Mouse (Mus musculus) heart, adult 8-10 months (tissue): ENCODE data around the gene Slc7a14. TPM values are rescaled to one million over a fixed set of nuclear protein-coding genes. Genes with fewer than 3 reads are reported as not detected.
"Not testable (repeated sequence)": the region's sequence is repeated elsewhere in the genome, so short reads cannot be mapped to it uniquely, and the experiment has no call there.

Experiments
- DNase-seq: peaks from one replicate; pipeline ENCODE4 v3.0.0; 2022; ENCODE audit warnings: low spot score
- total RNA-seq, 4 experiments: library from RNA; stranded (reverse); gene quantifications; 2 replicates each; pipeline ENCODE4 v1.2.4; 2022

Gene Slc7a14
- under 1 TPM in 3 of 4 experiments, not detected in 1; 0.08 to 0.22 (median 0.09) TPM for total RNA-seq

DNA sequence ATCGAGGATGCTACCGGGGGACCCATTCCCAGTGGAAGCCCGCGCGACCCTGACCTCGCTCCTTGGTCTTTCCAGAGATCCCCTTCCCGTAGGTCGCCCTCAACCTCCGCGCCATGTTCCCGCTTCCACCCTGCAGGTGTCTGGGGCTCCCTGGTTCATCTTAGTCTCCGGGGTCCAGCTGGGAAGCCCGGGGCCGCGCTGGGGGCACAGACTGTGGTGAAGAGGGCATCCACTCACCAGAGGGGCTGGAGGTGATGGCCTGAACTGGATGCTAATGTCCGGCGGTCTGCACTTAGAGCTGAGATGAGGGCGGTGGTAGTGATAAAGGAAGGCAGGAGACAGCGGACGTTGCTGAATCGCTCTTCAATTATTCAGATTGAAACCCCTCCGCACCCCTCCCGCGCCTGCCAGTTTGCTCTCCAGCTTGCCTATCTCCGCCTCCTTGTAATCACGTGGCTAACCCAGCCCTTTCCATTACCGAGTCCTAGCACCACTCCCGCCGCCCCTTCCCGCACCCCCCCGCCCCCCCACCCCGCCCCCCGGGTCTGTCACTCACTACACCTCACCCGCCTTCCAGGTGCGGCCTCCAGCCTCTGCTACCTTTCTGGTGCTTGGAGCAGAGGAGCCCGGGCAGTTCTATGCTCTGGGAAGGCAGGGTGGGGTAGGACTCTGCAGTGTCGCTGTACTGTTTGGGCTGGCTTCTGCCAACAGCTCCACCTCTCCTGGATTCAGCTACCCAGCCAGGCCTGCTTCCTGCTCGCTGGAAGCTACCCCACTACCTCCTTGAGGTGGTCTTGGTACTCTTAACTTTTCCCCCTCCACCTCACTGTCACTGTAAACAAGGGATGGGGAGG, at the start of gene Slc7a14:
TSS of gene Slc7a14 (minus strand) at position 445 of the 854 bp plus-strand sequence.
- no peak for DNase-seq

DNA sequence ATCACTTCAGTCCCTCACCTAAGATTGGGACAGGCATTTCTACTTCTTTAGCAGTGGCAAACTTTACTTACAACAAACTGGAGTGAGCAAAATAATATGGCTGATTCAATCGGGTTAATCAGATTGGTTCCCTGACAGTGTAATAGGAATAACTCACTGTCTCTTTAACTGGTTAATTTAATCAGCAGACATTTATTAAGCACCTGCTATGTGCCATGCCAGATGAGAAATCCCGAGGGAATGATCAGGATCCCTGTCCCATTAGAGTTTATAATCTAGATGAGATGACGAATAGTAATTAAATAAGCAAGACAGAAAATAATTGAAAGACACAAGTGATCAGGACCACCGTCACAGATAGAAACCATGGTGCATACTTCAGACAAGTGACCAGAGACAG, 36.4 kb upstream of the Slc7a14 start:
- no peak for DNase-seq

DNA sequence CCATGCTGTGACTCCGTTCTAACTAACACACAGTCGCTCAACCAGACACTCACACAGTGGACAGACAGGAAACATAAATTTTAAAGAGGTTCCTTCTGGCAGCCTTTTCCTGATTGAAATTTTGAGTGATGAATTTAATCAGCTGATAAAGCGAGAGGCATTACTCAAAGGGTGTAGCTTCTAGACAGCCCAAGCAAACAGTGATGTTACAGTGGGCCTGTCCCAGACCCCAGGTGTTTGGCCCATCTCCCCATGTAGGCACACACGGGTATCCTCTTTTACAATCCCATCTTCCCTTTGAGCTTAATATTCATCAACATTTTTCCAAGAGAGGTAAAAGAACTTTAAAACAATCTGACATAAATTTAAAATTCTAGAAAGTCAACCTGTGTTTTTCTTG, 35.6 kb upstream of the Slc7a14 start:
- no peak for DNase-seq

- no peak for DNase-seq
Observed at GRCm38 (mm10) chr3:31339236-31339635, 29.1 kb upstream of the Slc7a14 start.

- no peak for DNase-seq
Observed at GRCm38 (mm10) chr3:31328237-31328836, 18.2 kb upstream of the Slc7a14 start.

DNA sequence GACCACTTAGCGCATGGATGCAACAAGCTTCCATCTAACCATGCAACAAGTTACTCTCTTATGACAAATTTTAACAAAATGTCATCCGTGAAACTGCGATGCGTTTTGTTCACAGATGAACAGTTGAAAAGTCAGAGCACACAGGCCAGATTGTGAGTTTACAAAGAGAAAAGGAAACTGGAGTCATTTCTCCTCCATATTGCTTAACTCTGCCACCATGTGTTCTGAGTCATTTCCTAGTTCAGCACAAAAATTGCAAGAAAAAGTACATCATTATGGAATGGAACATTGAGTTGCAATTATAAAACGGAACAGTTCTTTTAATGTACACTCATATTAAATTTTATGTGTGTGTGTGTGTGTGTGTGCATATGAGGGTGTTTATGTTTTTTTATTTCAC, 17.6 kb upstream of the Slc7a14 start:
- no peak for DNase-seq

DNA sequence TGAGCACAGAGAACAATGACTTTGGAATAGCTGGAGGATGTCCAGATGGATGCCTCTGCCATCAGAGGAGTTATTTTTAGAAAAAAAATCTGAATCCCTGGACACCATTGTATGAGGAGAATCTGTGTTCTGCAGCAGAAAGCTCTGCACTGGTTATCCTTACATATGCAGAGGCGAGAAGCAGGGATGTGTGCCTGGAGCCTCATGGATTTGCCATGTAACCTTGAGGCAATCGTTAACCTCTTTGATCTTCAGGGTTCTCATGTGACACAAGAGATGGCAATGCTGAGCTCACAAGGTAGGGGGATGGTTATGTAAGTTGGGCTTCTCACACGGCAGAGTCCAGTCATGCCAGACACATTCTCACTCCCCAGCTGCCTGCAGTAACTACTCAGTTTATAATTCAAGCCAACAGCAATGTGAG, 14.1 kb upstream of the Slc7a14 start:
- DNase-seq = peak; percentile 9

DNA sequence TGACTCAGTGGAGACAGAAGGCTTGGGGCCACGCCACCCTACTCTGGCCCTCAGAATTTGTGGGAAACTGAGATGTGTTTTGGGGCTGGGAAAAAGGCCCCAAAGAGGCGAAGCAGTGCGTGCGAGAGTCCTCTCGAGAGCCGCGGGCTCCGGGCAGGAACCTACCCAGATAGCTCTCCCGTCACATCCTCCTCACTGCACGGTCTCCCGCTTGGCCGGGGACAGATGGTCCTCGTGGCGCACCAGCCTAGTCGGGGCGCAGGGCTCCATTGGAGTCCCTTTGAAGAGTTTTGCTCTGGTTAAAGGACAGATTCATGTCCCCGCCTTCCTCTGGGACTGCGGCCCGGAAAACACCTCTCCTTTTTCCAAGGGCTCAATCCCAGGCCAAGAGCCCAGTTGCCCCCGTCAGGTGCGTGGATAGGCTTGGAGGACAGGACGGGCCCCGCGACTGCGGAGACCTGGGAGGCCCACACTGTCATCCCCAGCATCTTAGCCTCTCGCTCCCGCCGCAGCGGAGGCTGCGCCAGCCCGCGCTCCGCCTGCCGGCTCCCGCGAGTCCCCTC, 726 bp downstream of the Slc7a14 start:
- DNase-seq = no peak

DNA sequence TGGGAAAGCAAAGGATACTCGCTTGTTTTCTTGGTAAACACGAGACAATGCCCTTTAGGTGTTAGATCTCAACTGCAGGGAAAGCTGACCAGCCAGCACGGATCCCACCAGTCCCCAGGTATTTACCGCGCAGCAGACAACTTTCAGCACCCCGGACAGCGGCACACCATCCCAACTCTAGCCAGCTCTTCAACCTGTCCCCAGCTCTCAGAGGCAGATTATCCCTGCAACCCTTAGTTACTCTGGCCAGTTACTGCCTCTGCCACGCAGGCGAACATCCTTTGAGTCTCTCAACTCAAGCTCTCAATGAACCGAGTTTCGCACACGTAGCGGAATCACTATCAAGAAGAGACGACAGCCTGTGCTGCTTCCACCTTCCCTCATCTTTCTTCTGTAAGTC, 1.3 kb downstream of the Slc7a14 start:
- DNase-seq = no peak

DNA sequence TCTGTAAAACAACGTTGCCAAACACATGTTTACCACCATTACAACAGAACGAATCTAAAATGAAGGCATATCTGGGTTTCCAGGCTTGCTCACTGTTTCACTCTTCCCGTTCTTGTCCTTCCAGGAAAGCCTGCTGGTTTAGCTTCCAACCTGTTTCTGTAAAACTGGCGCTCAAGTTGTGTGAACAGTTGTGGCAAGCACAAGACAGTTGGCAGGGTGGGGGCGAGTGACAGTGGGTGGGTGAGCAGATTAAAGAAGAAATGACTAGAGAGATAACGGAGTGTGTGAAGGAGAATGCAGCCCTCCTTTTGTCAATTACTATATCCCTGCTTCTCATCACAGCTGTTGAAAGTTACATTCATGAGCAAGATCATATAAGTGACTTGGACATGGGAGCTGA, 2.2 kb downstream of the Slc7a14 start:
- DNase-seq = no peak

DNA sequence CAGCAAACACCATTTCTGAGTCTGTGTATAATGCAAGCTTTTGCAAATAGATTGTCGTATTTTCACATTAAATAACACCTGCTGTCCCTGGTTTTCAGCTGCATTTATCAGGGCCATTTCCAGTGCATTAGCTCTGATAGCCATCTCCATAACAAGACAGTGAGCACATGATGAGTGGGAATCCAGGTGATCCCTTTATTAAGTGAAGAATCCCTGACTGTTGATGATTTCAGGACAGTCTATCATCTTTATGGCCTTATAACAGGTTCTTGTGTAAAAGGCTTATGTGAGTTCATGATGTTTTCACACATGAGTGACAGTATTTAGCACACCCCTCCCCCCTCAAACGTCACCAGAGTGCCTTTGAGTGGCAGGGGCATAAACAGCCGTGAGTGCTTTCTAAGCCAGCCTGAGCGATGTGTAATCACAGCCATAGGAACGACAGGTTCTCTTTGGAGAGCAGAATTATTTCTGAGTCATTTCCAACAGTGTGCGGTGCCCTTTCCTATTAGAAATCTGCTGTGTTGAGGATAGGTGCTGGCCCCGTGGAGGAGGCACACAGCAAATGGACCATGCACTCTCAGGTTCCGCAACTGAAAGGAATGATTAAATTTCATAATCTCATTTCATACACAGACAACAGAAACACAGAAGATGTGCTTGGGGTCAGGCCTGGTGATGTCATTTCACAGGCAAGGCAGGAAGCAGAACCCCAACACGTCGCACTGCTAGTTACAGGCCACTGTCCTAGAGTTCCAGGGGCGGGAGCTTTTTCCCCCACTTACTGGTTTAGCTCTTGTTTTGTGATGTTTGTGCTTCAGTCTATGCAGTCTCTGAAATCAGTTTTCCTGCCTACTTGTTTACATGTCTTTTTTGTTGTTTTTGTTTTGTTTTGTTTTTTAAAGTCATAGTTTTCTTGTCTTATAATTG, 18.2 kb downstream of the Slc7a14 start:
- no peak for DNase-seq

- DNase-seq = no peak
Observed at GRCm38 (mm10) chr3:31287421-31287948, 22.7 kb downstream of the Slc7a14 start.

DNA sequence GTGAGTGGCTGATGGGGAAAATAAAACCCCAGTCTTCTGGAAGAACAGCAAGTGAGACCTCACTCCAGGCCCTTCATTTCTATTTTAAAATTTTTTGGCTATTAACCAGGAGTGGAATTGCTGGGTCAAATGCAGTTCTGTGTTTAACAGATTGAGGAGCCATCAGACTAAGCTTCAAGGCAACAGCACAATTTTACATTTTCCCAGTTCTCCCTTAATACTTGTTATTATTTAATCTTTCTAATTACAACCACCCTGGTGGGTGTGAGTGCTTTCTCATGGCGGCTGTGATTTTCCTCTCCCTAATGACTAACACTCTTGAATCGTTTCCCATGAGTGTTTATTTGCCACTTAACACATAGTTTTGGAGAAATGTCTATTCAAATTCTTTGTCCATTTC, 29.1 kb downstream of the Slc7a14 start:
- DNase-seq = no peak

DNA sequence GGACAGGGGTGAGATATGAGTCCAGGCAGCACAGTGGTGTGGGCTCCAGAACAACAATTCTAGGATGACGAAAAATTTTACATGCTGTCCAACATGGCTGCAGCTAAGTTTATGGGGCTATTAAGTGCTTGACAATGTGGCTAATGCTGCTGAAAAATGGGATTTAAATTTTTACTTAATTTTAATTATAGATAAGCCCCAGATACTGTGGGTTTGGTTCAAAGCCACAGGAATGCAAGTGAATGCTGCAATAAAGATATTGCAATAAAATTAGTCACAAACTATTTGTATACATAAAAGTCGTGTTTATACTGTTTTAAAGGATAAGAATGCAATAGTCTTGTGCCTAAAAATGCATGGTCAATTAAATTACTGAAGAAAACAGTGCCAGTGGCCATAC, 35.3 kb downstream of the Slc7a14 start:
- no peak for DNase-seq

GRCm38 (mm10) chr3:31273247-31273646, 36.9 kb downstream of the Slc7a14 start:
- DNase-seq = not testable (repeated sequence)

- DNase-seq = no peak
Observed at GRCm38 (mm10) chr3:31272635-31273034, 37.5 kb downstream of the Slc7a14 start.

GRCm38 (mm10) chr3:31269551-31270317, 40.4 kb downstream of the Slc7a14 start:
- no peak for DNase-seq

GRCm38 (mm10) chr3:31267921-31268320, 42.3 kb downstream of the Slc7a14 start:
- no peak for DNase-seq

GRCm38 (mm10) chr3:31266941-31267340, 43.2 kb downstream of the Slc7a14 start:
- DNase-seq = no peak

DNA sequence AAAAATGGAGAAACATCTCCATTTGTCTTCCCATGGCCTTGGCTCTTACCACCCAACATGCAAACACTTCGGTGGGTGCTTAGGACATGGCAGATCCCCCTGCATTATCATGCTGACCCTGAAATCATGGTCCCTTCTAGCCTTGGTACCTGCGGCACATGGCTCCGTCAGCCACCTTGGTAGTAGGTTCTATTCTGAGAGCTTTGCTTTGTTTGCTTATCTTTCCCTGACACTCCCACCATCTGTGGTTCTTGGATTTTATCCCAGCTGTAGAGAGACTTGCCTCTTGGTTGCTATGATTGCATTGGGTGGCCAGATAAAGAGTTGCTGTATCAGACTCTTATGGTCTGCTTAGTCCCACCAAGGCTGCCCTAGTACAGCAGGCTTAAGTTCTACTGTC, 46.6 kb downstream of the Slc7a14 start:
- DNase-seq = no peak
